Mouse (Mus musculus) bone marrow macrophage, adult 2 months (primary cell): ENCODE results near the gene Lmo1. TPM values are rescaled to one million over a fixed set of nuclear protein-coding genes. Genes with fewer than 3 reads are reported as not detected.

Experiments used
- H3K27ac ChIP-seq: 2 replicates; pipeline ENCODE4 v1.5.1; 2012; ENCODE audit warnings: low read depth, low read length; ENCODE audit not compliant: insufficient read depth
- H3K4me1 ChIP-seq: 2 replicates; pipeline ENCODE4 v1.6.1; 2012; ENCODE audit warnings: low read length; ENCODE audit not compliant: control insufficient read depth, insufficient read depth
- H3K4me3 ChIP-seq: 2 replicates; pipeline ENCODE4 v1.5.1; 2012; ENCODE audit warnings: mild to moderate bottlenecking, low read length, moderate library complexity; ENCODE audit not compliant: insufficient read depth
- CTCF ChIP-seq: IDR thresholded peaks from 2 replicates; pipeline ENCODE4 v1.5.1; 2012; ENCODE audit warnings: low read depth, mild to moderate bottlenecking, low read length, moderate library complexity
- POLR2A ChIP-seq: IDR thresholded peaks from 2 replicates; pipeline ENCODE4 v1.6.1; 2012; ENCODE audit warnings: mild to moderate bottlenecking, low read depth, low read length, borderline replicate concordance
- polyA plus RNA-seq: library from polyadenylated mRNA; stranded (reverse); fragments of >200 nt; gene quantifications from 2 replicates; pipeline ENCODE4 v1.2.4, GENCODE M21; 2012; ENCODE audit not compliant: missing spikeins, insufficient read depth, insufficient read length

The Lmo1 gene
- polyA plus RNA-seq, 1 experiment: not detected

DNA sequence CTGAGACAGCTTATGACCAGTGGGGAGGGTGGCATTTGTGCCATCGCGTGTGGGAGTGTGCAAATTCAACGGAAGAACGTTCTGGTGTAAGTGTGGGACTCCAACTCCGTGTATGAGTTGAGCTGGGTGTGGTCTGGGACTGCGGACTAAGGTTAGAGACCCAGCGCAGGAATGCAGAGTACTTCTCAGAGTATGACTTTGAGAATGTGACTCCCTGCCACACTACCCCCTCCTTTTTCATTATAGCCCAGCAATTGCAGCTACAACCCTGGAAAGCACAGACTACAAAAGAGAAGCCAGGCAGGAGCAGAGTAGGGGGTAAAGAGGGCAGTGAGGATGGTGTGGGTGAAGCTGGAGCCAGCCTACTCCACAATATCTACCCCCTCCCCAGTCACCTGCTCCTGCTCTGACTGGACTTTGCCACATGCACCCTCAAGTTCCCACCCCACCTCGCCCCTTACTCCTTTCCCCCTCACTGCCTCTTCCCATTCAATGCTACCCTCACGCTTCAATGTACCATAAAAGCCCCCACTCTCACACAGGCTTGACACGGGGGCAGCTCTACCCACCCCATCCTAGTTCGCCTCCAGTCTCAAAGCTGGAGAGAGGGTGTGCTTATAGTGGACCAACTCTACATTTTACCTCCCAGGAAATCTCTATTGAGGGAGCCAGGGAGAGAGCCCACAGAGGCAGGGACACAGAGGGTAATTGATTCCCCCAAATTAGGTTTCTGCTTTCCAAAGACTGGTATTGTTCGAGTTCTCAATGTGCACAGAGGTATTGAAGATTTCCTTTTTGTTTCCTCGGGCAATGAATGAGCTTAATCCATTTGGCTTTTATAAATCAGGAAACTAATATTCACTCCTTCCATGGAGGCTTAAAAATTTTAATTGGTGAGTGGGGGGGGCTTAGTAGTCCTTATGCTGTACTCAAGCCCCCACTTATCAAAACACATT lies 941 bp upstream of the Lmo1 start:
- Histone ChIP-seq H3K4me3 (no peak overlapping the region), H3K4me1 (no peaks in the 10 kb centered on the region), H3K27ac (no peak overlapping the region)
- TF ChIP-seq POLR2A (no peak), CTCF (no peak)

DNA sequence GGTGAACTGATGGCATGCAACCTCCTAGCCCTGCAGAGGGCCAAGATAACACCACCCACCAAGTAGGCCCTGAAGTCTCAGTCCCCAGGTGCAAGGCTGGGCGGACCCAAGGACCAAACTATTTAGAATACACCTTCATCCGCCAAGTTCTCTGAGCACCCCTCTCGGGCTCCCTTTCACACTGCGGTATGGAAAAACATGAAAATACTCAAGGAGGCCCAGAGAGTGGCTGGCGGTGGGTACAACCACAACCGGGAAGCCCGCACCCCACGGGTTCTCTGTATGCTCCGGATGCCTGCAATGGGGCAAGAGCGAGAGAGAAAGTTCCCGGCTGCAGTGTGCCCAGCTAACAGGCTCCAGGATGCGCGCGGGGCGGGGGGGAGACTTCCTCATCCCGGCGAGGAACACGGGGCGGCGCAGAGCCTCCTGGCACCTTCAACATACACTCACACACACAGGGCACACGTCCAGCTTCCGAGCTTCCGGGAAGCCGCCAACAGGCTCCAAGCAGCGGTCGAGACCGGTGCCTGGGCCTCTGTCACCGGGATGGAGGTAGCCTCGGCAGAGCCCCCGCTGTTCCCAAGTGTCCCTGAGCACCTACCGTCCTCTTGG lies 564 bp downstream of the Lmo1 start:
- Histone ChIP-seq H3K27ac (no peak overlapping the region), H3K4me3 (peak overlapping the region; percentile 39), H3K4me1 (no peaks in the 10 kb centered on the region)
- no peak for TF ChIP-seq POLR2A
- TF ChIP-seq CTCF: no peak

DNA sequence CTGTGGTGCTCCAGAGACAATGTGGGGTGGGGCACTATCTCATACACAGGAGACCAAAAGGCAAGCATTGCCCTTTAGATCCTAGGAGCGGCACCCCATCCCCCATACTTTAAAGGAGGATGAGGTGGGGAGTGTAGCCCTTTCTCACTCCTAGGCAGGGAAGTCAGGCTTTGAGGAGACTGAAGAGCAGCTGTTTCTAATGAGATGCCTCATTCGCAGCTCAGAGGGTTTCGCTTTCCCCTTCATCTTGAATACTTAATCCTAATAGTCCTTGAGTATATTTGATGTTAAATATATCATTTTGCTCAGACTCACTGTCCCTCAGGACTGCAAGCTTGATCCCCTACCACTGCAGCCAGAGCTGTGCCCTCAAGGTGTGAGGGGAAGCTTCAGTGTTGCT lies 3.1 kb downstream of the Lmo1 start:
- no peak for TF ChIP-seq POLR2A
- no peak for TF ChIP-seq CTCF
- Histone ChIP-seq H3K27ac (no peak overlapping the region), H3K4me3 (no peak overlapping the region), H3K4me1 (no peaks in the 10 kb centered on the region)

DNA sequence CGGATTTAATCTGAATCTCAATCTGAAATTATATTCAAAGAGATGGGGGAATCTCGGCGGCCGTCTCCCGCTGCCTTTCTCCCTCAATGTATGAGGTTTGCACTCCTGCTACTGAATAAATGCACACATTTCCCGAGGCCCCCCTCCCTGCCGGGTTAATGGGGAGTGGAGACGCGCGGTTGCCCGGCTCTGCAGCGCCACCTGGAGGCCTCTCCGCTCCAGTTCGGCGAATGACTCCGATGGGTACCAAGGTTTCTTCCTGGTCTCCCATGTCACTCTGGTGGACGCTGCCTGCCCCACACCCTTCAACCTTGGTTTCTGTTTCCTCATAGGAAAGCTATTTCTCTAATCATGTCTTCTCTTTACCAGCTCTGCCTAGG lies 4.6 kb downstream of the Lmo1 start:
- TF ChIP-seq CTCF (peak; percentile 84), POLR2A (no peak)
- Histone ChIP-seq H3K4me3 (no peak overlapping the region), H3K4me1 (no peaks in the 10 kb centered on the region), H3K27ac (no peak overlapping the region)

DNA sequence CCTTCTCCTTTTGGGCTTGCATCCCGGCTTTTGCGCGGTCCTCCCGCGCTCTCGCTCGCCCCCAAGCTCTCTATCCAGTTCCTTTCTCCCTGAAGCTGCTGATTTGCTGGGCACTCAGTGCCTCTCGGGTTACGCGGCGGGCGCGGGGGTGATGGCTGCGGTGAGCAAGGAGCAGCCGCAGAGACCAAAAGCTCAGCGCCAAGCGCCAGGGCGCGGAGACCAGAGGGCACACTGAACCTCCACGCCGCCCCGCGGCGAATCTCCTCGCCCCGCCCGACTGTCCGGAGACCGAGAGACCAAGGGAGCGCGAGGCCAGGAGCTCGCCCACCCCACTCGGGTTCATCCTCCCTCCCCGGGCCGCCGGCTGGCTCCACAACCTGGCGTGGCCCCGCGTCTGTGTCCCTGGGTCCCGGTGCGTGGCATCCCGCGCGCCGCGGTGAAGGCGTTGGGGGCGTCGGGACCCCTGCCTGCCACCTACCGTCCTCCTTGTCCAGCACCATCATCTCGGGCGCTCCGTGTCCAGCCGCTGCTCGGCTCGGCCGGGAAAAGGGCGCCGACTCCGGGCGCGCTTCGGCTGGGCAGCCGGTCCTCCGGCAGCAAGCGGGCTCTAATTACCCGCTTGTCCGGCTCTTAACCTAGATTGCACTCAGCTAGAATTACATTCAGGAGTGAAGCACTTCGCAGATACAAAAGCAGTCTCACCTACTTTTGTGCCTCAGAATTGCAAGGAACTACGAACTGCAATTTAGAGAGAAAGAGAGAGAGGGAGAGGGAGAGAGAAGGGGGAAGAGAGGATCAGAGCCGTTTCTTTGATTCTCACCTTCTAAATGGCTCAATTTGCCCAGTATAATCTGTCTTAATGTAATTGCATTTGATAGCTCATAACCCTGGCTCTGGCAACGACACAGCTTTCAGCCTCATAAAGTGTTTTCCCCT lies 5.2 kb downstream of the Lmo1 start:
- no peak overlapping the region for H3K27ac ChIP-seq
- no peak overlapping the region for H3K4me3 ChIP-seq
- TF ChIP-seq POLR2A: no peak
- no peak for TF ChIP-seq CTCF
- H3K4me1 ChIP-seq: no peaks in the 10 kb centered on the region

DNA sequence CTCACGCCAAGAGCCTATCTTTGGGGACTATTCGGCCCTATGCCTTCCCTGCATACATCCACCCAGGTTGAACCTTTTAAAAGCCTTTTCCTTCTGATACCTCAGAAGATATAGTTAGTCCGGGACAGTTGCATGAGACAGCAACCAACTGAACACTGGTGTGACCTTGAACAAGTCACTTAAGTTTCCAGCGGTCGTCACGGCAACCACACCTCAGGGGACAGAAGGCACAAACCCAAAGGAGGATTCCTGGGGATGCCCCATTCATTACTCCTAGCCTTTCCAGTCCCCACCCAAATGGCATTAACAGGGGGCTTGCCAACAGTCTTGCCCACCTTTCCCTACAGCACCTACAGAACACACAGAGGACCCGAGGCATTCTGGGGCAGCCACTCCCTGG lies 6.3 kb downstream of the Lmo1 start:
- Histone ChIP-seq H3K27ac (no peak overlapping the region), H3K4me3 (no peak overlapping the region), H3K4me1 (no peaks in the 10 kb centered on the region)
- TF ChIP-seq POLR2A (no peak), CTCF (no peak)

DNA sequence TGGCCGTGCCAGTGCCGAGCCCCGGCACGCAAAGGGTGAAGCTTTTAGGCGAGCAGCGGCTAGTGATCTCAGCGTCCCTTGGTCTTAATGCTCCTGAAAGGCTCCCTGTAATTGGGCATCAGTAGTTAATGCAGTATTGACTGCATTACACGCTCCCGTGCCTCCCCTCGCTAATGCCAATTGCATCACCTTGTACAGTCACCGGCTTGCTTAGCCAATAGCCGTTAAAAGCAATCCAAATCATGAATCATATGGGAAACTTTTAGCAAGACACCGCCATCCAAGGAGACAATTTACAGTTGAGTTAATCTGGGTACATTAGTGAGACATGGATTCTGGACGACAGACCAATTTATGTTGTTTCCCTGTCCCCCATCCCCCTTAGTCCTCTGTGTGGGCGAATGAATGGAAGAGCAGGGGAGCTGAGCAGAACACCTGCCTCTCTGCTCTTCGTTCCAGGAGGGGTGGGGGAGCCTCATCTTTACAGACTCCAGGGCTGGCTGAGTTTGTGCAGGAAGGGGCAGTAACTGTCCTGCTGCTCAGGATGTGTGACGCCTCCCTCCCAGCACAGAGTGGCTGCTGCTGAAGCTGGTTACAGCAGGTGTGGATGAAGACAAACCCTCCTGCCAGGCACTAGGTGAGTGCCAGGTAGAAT lies 8.9 kb downstream of the Lmo1 start:
- TF ChIP-seq CTCF (no peak), POLR2A (no peak)
- Histone ChIP-seq H3K4me3 (no peak overlapping the region), H3K27ac (no peak overlapping the region), H3K4me1 (no peaks in the 10 kb centered on the region)

DNA sequence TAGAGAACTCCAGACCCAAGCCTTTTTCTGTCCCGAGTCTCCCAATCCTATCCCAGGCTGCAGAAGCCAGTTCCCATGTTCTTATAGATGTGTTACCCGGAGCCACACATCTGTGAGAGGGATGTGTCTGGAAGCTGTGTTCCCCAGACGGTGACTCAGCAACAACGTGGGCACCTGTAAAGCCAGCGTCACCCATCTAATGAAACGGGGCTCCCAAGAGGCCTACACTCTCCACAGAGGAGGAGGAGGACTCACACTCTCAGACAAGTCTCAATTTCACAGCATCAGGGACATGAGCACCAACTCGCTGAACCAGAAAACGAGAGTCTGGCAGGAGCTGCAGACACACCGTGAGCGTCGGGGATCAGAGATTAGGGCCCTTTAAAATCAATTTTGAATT lies 20.7 kb downstream of the Lmo1 start:
- Histone ChIP-seq H3K4me1 (no peaks in the 10 kb centered on the region), H3K4me3 (no peak overlapping the region), H3K27ac (no peak overlapping the region)
- TF ChIP-seq CTCF: no peak
- no peak for TF ChIP-seq POLR2A

DNA sequence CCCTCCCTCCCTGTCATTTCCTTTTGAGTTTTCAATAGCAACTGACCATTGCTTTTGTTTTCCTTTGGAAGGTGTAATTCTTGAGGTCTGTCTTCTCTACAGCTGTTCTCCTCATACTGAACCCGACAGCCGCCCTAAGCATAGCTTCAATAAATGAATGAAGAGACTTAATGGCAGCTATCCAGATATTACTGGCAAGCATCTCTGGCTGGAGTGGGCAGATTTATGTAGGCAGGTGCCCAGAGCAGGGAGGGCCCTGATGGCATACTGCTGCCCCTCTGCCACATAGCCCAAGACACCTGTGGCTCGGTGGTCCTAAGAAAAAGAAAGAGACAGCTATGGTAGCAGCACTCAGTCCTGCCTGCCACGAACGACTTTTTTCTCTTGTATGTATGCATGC lies 21.5 kb downstream of the Lmo1 start:
- H3K4me1 ChIP-seq: no peaks in the 10 kb centered on the region
- no peak overlapping the region for H3K4me3 ChIP-seq
- no peak for TF ChIP-seq CTCF
- no peak overlapping the region for H3K27ac ChIP-seq
